Mouse (Mus musculus): ENCODE data around the gene Exoc2.

The Exoc2 gene

GRCm38 (mm10) chr13:30973501-30974246 is at the start of gene Exoc2, which contains the start of gene Gm5447:
Gene Exoc2 (minus strand): TSS chr13:30974093.
Gene Gm5447 (plus strand): TSS chr13:30974204.
- peak; percentile 80 for DNase-seq (ENCODE audit: low read depth)

GRCm38 (mm10) chr13:31023664-31024063 is 49.8 kb upstream of the Exoc2 start:
- DNase-seq (ENCODE audit: low read depth): no peak

GRCm38 (mm10) chr13:31021927-31022326 is 48.0 kb upstream of the Exoc2 start:
- DNase-seq (ENCODE audit: low read depth): no peak

GRCm38 (mm10) chr13:31021514-31021913 is 47.6 kb upstream of the Exoc2 start:
- no peak for DNase-seq (ENCODE audit: low read depth)

- no peak for DNase-seq (ENCODE audit: low read depth)
Measured at GRCm38 (mm10) chr13:31017545-31017944, 43.7 kb upstream of the Exoc2 start.

GRCm38 (mm10) chr13:31004995-31005394 is 31.1 kb upstream of the Exoc2 start:
- peak; percentile 69 for DNase-seq (ENCODE audit: low read depth)

- DNase-seq (ENCODE audit: low read depth): no peak
Measured at GRCm38 (mm10) chr13:31004458-31004857, 30.6 kb upstream of the Exoc2 start.

GRCm38 (mm10) chr13:30999799-31000198 is 25.9 kb upstream of the Exoc2 start:
- DNase-seq (ENCODE audit: low read depth): no peak

GRCm38 (mm10) chr13:30997526-30998253 is 23.8 kb upstream of the Exoc2 start:
- DNase-seq (ENCODE audit: low read depth): peak; percentile 14

- DNase-seq (ENCODE audit: low read depth): peak; percentile 86
Measured at GRCm38 (mm10) chr13:30994249-30994858, 20.5 kb upstream of the Exoc2 start.

GRCm38 (mm10) chr13:30993819-30994218 is 19.9 kb upstream of the Exoc2 start:
- DNase-seq (ENCODE audit: low read depth): peak; percentile 55

GRCm38 (mm10) chr13:30990233-30990632 is 16.3 kb upstream of the Exoc2 start:
- peak; percentile 19 for DNase-seq (ENCODE audit: low read depth)

- no peak for DNase-seq (ENCODE audit: low read depth)
Measured at GRCm38 (mm10) chr13:30989710-30990109, 15.8 kb upstream of the Exoc2 start.

- peak; percentile 72 for DNase-seq (ENCODE audit: low read depth)
Measured at GRCm38 (mm10) chr13:30987686-30988085, 13.8 kb upstream of the Exoc2 start.

GRCm38 (mm10) chr13:30986934-30987455 is 13.1 kb upstream of the Exoc2 start:
- DNase-seq (ENCODE audit: low read depth): peak; percentile 14

- no peak for DNase-seq (ENCODE audit: low read depth)
Measured at GRCm38 (mm10) chr13:30985598-30986466, 11.9 kb upstream of the Exoc2 start.

- no peak for DNase-seq (ENCODE audit: low read depth)
Measured at GRCm38 (mm10) chr13:30985275-30985597, 11.3 kb upstream of the Exoc2 start.

- peak; percentile 71 for DNase-seq (ENCODE audit: low read depth)
Measured at GRCm38 (mm10) chr13:30981666-30982065, 7.8 kb upstream of the Exoc2 start.

- no peak for DNase-seq (ENCODE audit: low read depth)
Measured at GRCm38 (mm10) chr13:30978224-30978623, 4.3 kb upstream of the Exoc2 start.

GRCm38 (mm10) chr13:30976536-30977084 is 2.7 kb upstream of the Exoc2 start:
- no peak for DNase-seq (ENCODE audit: low read depth)

GRCm38 (mm10) chr13:30974247-30974630 is 346 bp upstream of the Exoc2 start:
- DNase-seq (ENCODE audit: low read depth): no peak

All from 416B (cell line).